Mouse (Mus musculus) left cerebral cortex, postnatal 10 days (tissue): Measurements from ENCODE around the gene Tmem266. TPM values are rescaled to one million over a fixed set of nuclear protein-coding genes. Genes with fewer than 3 reads are reported as not detected.
A peak's percentile ranks its signal among the peaks of the same experiment; 100 is the strongest.

Experiments
- DNase-seq, 2 experiments: peaks; one replicate each; pipeline ENCODE4 v3.0.0; 2021 to 2022; ENCODE audit warnings: low spot score in 2 of 2, mixed read lengths in 1 of 2; ENCODE audit errors: extremely low spot score in 1 of 2
- intact Hi-C: fragments of 180-260 bp; cut with DNase I; formaldehyde crosslinking; loops from one replicate; pipeline ENCODE4 v1.15.1; 2025
- total RNA-seq, 2 experiments: library from RNA; stranded (reverse); gene quantifications; 2 replicates each; pipeline ENCODE4 v1.2.3; 2021

The Tmem266 gene
- total RNA-seq, 2 experiments from 2014 or later: 13.4 to 13.6 TPM

GRCm38 (mm10) chr9:55386117-55386516 lies 59.4 kb downstream of the Tmem266 start:
- no peak for DNase-seq
- intact Hi-C loops: no loop called here

GRCm38 (mm10) chr9:55387862-55388505 lies 61.3 kb downstream of the Tmem266 start:
- intact Hi-C loops: no loop called here
- DNase-seq: no peak

- DNase-seq: peak; percentile 77 to 78
- intact Hi-C loops: loop anchor here (2.0 kb wide), 1 partner anchor 65 kb away; the partner anchor contains the start of genes Nrg4 and Tmem266
Measured at GRCm38 (mm10) chr9:55391909-55392658, 65.4 kb downstream of the Tmem266 start.

- no peak for DNase-seq
- intact Hi-C loops: no loop called here
Measured at GRCm38 (mm10) chr9:55395650-55396049, 68.9 kb downstream of the Tmem266 start.

GRCm38 (mm10) chr9:55398985-55399554 lies 72.4 kb downstream of the Tmem266 start:
- no peak for DNase-seq
- intact Hi-C loops: no loop called here

- DNase-seq: no peak
- intact Hi-C loops: no loop called here
Measured at GRCm38 (mm10) chr9:55402276-55402675, 75.6 kb downstream of the Tmem266 start.

GRCm38 (mm10) chr9:55404256-55404655 lies 77.5 kb downstream of the Tmem266 start:
- no peak for DNase-seq
- intact Hi-C loops: no loop called here

- intact Hi-C loops: no loop called here
- no peak for DNase-seq
Measured at GRCm38 (mm10) chr9:55404976-55405702, 78.4 kb downstream of the Tmem266 start.

GRCm38 (mm10) chr9:55406773-55407172 lies 80.1 kb downstream of the Tmem266 start:
- DNase-seq: no peak
- intact Hi-C loops: no loop called here

GRCm38 (mm10) chr9:55408851-55409250 lies 82.1 kb downstream of the Tmem266 start:
- no peak for DNase-seq
- intact Hi-C loops: no loop called here

GRCm38 (mm10) chr9:55409833-55410232 lies 83.1 kb downstream of the Tmem266 start:
- no peak for DNase-seq
- intact Hi-C loops: no loop called here

GRCm38 (mm10) chr9:55410430-55410829 lies 83.7 kb downstream of the Tmem266 start:
- intact Hi-C loops: no loop called here
- DNase-seq: no peak

GRCm38 (mm10) chr9:55411154-55411553 lies 84.4 kb downstream of the Tmem266 start:
- DNase-seq: no peak
- intact Hi-C loops: no loop called here

GRCm38 (mm10) chr9:55421786-55422185 lies 95.1 kb downstream of the Tmem266 start:
- intact Hi-C loops: no loop called here

GRCm38 (mm10) chr9:55423451-55424424 lies 97.0 kb downstream of the Tmem266 start:
- DNase-seq: no peak
- intact Hi-C loops: no loop called here

More at GRCm38 (mm10) chr9:55421786-55422185, 95.1 kb downstream of the Tmem266 start:
- no peak for DNase-seq

GRCm38 (mm10) chr9:55425271-55425810 lies 98.6 kb downstream of the Tmem266 start:
- intact Hi-C loops: loop anchor here (5.0 kb wide), 2 partner anchors 112 to 497 kb away; partner anchors contain the start of gene Isl2
- no peak for DNase-seq

- intact Hi-C loops: loop anchor here (5.0 kb wide), 2 partner anchors 108 to 493 kb away; partner anchors contain the start of gene Isl2
- peak; percentile 58 to 63 for DNase-seq
Measured at GRCm38 (mm10) chr9:55429242-55429975, 102.7 kb downstream of the Tmem266 start.
